Mouse (Mus musculus) induced T-regulatory cell, adult 2 months (primary cell): ENCODE measurements around the gene D5Ertd579e.

Source experiments
- DNase-seq: peaks from one replicate; pipeline ENCODE4 v3.0.0-alpha.2; 2012; ENCODE audit warnings: low read depth

Gene D5Ertd579e

DNA sequence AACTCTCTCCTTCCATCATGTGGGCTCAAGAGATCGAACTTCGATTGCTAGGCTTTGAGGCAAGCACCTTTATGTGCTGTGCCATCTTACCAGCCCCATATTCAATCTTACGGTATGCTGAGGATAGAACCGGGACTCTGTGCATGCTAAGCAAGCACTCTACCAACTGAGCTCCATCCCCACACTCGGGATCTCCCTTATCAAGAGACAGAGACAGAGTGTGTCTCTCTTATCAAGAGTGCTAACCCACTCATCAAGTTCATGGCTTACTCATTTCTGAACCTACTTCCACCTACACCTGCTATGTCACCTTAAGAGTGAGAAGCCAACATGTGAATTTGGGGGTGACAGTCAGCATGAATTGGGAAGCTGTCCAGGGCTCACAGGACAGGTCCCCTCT lies 24.4 kb upstream of the D5Ertd579e start:
- DNase-seq: peak; percentile 26

- no peak for DNase-seq
These were observed 23.8 kb upstream of the D5Ertd579e start for GRCm38 (mm10) chr5:36719601-36720000.

GRCm38 (mm10) chr5:36719135-36719534 lies 23.3 kb upstream of the D5Ertd579e start:
- DNase-seq: no peak

- DNase-seq: no peak
These were observed 22.1 kb upstream of the D5Ertd579e start for GRCm38 (mm10) chr5:36717889-36718288.

- DNase-seq: no peak
These were observed 21.0 kb upstream of the D5Ertd579e start for GRCm38 (mm10) chr5:36716816-36717215.

- DNase-seq: no peak
These were observed 19.0 kb upstream of the D5Ertd579e start for GRCm38 (mm10) chr5:36714832-36715231.

DNA sequence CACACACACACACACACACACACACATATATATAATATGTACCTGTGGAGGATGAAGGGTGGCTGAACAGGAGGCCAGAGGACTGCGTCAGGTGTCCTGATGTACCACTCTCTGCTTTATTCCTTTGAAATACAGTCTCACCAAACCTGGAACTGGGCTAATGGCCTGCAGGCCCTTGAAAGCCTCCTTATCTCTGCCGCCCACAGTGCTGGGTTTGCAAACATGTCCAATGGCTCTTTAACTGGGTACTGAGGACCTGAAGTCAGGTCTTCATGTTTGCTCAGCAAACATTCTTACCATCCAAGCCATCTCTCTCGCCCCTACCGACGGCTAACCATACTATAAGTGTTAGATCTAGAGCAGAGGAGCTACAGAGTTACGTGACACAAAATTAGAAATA lies 17.9 kb upstream of the D5Ertd579e start:
- no peak for DNase-seq

DNA sequence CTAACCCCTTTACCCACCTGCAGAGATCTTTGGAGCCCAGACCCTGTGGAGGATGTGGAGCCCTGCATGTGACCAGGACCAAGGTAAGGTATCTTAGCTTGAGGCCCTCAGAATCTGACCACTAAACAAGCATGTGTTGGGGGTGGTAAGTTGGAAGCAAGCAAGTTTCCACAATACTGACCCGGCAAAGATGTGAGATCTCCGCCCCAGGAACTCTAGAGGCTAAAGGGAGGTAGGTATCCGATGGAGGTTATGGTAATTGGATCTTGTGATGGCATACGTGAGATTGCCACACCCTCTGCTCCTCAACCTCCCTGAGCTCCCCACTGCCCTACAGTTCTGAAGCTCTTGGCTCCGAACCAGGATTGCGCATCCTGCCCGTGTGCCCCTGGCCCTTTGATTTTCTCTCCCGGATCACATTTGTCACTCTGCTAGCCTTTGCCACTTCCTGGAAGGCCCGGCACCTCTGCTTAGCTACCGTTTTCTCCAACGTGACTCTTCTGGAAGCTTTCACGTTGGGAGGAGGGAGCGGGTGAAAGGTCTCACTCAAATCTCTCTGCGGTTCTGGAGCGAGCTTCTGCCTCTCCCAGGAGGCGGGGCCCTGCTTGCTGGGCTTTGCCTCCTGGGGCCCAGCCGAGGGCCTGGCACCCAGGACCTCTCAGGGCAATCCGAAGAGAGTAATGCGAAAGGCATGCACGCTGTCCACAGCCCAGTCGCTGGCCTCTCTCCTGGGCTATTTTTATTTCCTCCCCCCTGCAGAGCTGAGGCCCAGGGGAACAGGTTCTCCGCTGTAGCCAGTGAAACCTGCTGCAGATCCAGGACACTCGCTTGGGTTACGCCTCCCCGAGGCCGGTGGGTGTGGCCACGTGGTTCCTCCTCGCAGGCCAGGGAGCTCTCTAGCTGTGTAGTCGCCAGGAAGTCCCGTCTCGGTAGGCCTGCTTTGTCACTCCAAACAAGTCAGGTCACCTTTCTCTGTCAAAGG lies 17.0 kb upstream of the D5Ertd579e start:
- peak; percentile 88 for DNase-seq

DNA sequence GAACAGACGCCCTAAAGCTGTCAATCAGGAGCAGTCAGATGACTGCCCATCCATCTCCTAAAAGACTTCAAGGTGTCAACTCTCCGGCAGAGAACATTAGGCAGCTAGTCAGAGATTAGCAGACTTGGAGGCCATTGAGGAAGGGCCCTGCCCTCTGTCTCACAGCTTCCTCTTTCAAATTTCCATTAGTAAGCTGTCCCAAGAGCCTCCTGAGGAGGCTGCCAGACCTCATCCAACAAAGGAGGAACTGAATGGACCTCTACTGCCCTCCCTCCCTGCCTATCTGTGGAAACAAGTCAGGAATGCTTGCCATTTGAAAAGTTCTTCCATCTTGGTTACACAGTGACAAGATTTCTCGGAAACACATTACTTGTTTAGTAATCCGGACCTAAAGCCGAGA lies 16.0 kb upstream of the D5Ertd579e start:
- no peak for DNase-seq

- DNase-seq: no peak
These were observed 10.0 kb upstream of the D5Ertd579e start for GRCm38 (mm10) chr5:36705792-36706191.

- no peak for DNase-seq
These were observed 9.6 kb upstream of the D5Ertd579e start for GRCm38 (mm10) chr5:36705390-36705789.

DNA sequence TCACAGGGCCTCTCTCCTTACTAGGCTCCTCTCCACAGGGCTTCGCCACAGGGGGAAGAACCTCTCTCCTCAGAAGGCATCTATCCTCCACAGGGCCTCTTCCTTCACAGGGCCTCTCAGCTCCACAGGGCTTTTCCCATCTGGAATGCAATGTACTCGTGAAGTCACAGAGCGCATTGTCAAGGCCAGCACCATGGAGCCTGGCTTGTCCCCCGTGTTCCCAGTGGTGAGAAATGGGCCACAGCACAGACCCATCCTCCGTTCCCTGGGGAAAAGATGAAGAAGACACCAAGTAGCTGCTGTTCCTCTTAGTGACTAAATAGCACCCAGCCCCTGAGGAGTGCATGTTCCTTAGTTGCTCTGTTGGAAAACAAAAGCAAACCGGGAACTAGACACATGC lies 8.9 kb upstream of the D5Ertd579e start:
- DNase-seq: no peak

DNA sequence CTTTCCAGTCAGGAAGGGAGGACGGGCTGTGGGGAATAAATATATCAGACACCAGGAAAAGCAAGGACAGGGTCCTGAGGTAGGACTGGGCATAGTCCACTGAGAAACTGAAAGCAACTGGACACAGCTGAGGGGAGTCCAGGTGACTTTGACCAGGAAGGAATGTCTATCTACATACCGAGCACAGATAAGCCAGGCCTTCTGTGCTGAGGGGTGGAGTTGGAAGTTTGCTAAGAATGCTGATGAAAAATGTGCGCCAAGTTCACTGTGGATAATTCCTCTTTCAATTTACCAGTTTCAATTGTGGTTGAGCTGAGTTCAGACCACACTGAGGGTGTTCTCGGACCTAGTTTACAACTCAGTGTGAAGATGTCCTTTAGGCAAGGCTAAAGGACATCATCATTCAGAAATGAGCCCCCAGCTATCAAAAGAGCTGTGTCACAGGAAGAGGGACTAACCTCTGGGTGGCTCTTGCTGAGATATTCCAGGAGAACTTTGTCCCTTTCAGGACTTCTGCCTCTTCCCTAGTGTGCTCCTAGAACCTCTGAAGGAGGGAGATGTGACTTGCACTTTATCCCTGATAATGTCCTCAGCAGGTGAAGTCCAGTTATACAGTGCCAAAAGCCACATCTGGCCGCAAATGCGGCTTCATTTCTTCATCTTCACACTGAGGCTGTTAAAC lies 5.3 kb upstream of the D5Ertd579e start:
- DNase-seq: no peak

GRCm38 (mm10) chr5:36698689-36699088 lies 2.9 kb upstream of the D5Ertd579e start:
- no peak for DNase-seq

DNA sequence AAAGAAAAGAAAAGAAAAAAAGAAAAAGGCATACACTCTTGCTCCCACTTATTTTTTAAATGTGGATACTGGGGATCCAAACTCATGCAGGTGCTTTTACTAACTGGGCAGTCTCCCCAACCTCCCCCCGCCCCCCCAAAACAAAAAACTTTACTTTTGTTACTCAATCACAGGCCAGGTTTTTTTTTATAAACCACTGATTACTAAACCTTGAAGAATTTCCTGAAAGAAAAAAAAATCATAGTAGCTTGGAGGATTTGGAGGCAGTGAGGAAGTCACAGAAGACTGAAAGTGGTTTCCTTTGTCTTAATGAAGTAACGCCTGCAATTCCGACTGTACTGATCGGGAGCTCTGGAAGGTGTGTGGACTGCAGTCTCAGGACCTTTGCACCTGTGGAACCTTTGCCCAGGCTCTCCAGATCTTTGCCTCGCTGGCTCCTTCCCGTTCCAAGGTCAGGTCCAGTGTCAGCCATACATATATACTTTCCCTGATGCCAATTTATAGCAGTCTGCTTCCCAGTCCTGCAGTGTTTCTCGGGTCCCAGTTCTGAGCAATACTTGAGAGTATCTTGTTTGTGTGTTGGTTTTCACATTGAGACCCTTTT lies 2.3 kb upstream of the D5Ertd579e start:
- no peak for DNase-seq

DNA sequence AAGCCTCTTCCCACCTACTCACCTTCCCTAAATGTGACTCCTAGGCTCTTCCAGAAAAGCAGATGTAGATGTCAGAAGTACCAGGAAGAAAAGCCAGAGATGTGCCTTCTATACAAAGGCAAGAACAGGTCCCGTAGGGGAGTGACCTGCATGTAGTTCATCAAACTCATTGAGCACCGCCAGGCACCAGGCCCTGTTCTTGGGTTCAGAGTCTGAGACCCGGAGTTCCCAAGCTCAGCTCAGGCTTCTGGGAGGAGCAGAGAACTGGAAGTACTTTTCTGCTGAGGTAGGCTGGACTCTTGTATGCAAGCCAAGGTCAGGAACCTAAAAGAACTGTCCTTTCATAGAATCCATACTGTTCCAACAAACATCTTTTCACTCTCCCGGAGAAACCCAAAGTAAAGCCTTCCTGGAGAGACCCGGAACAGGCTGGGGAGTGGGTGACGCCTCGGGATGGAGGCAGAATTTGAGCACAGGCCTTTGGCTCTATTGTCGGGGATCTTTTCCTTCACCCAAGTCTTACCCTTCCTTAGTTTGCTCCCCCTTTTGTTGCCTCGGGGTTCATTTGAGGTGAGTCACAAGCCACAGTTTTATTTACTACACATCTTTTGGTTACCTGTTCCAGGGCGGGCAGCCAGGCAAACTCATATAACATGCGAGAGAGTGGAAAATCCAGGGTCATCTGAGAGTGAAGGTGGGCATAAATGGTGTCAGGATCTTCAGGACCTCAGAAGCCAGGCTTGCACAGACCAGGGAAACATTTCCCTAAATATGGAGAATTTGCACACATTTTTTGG lies 878 bp upstream of the D5Ertd579e start:
- peak; percentile 11 for DNase-seq

DNA sequence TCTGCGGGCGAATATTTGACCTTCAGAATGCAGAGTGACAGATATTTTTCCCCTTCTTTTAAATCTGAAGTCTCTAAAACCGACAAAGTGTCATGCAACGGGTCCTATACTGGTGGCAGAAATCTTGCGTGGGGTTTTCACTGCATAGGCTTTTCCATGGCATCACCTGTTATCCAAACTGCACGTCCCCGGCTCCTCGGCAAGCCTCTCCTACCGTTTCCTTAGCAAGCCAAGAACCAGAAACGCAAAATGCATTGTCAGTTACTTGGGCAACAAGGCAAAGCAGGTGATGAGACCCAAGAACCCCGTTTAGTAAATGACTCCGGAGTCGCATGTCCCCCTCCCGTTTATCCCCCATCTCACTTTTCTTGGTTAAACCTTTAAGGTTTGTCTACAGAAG lies 819 bp downstream of the D5Ertd579e start:
- no peak for DNase-seq

GRCm38 (mm10) chr5:36693651-36694050 lies 2.2 kb downstream of the D5Ertd579e start:
- DNase-seq: no peak

DNA sequence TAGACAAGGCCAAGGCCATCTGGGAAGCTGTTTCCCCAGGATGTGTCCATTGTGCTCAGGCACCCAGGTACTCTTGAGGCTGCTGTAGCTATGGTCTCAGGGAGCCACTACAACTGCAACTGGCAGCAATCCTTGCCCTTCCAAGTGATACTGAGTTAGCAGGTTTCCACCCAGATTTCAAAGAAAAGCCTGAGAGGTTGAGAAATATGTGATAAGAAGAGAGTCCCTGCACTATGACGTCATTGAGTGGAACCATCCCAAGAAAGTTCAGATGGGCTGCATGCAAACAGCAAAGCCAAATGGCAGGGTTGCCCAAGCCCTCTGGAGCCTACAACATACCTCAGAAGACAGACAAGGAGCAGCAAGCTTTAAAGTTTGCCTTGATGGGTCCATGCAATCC lies 4.4 kb downstream of the D5Ertd579e start:
- no peak for DNase-seq

- DNase-seq: no peak
These were observed 10.7 kb downstream of the D5Ertd579e start for GRCm38 (mm10) chr5:36685170-36685569.

- no peak for DNase-seq
These were observed 12.2 kb downstream of the D5Ertd579e start for GRCm38 (mm10) chr5:36683586-36683985.

- DNase-seq: no peak
These were observed 14.6 kb downstream of the D5Ertd579e start for GRCm38 (mm10) chr5:36681219-36681618.
